ENCODE assay signal across 13 mouse cellular contexts in the genomic region with DNA sequence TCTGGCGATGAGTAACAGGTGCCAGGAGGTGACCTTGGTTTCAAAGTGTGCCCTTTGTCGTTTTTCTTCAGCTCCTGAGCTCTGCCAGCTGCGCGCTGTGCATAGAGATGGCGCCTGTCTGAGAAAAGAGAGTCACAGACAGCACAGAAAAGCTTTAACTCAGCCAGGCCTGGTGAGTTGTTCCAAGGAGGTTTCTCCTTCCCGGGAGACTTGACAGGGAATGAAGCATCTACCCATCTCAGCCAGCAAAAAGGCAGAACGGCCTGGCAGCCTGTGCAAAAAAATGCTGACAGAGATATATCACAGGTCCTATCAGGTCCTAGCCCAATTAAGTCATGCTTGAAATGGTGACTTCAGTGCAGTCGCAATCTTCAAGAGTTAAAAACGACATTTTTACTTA.
DNase-seq lines count a peak whose midpoint lies in the region; ATAC-seq and TF ChIP-seq lines count a peak whose summit lies in the region.
"Had no signal": no experiment of that assay in that cellular context is flagged by ENCODE, and none has a peak within 500 bp of the region (broad histone marks: within the 10 kb centered on the region; RNA-seq: fewer than 3 reads in every experiment).

No protein-coding gene starts in this region.

- WGBS in intestine, embryonic 14.5 days: 46% methylated on average over 9 of the region's 9 CpGs
- 55% methylated on average over 9 of the region's 9 CpGs for WGBS in intestine, embryonic 16.5 days
- 48% methylated on average over 9 of the region's 9 CpGs for WGBS in heart, postnatal 0 days

- H3K27ac ChIP-seq in intestine, embryonic 14.5 days (ENCODE audit: low read depth): 0 out of 2 replicates have a peak overlapping the region, but pooled peaks have one; percentile 64
- no peak overlapping the region for H3K27ac ChIP-seq in intestine, embryonic 16.5 days (ENCODE audit: low read length)
- H3K27ac ChIP-seq in heart, postnatal 0 days (ENCODE audit: low read depth): peak overlapping the region; percentile 93
- H3K27ac ChIP-seq: forebrain, embryonic 10.5 days; midbrain, embryonic 15.5 days had no signal

- no peaks in the 10 kb centered on the region for H3K9me3 ChIP-seq in intestine, embryonic 14.5 days (ENCODE audit: control insufficient read depth, low read length)
- H3K9me3 ChIP-seq in intestine, embryonic 16.5 days (ENCODE audit: control insufficient read depth, low read length): no peaks in the 10 kb centered on the region
- no peaks in the 10 kb centered on the region for H3K9me3 ChIP-seq in heart, postnatal 0 days (replicated peaks; ENCODE audit: control insufficient read depth, low read length)
- H3K9me3 ChIP-seq: forebrain, embryonic 10.5 days; midbrain, embryonic 15.5 days had no signal

- no peak overlapping the region for H3K4me3 ChIP-seq in intestine, embryonic 14.5 days (ENCODE audit: low read depth, low read length)
- no peak overlapping the region for H3K4me3 ChIP-seq in intestine, embryonic 16.5 days (ENCODE audit: low read length)
- no peak overlapping the region for H3K4me3 ChIP-seq in heart, postnatal 0 days (ENCODE audit: low read depth, low read length)
- H3K4me3 ChIP-seq: forebrain, embryonic 10.5 days; midbrain, embryonic 15.5 days had no signal

- peaks cover 9% of the 10 kb centered on the region for H3K4me1 ChIP-seq in intestine, embryonic 14.5 days (replicated peaks; ENCODE audit: control insufficient read depth, insufficient read depth, low read length)
- no peaks in the 10 kb centered on the region for H3K4me1 ChIP-seq in intestine, embryonic 16.5 days (ENCODE audit: control insufficient read depth, insufficient read depth, low read length)
- peaks cover 13% of the 10 kb centered on the region for H3K4me1 ChIP-seq in heart, postnatal 0 days (ENCODE audit: control insufficient read depth, insufficient read depth)
- H3K4me1 ChIP-seq: midbrain, embryonic 15.5 days had no signal

- H3K36me3 ChIP-seq in intestine, embryonic 14.5 days (ENCODE audit: control insufficient read depth, insufficient read depth, low read length): no peaks in the 10 kb centered on the region
- no peaks in the 10 kb centered on the region for H3K36me3 ChIP-seq in intestine, embryonic 16.5 days (ENCODE audit: control insufficient read depth, insufficient read depth, low read length)
- H3K36me3 ChIP-seq in heart, postnatal 0 days (replicated peaks; ENCODE audit: control insufficient read depth, insufficient read depth, low read length): no peaks in the 10 kb centered on the region
- H3K36me3 ChIP-seq: forebrain, embryonic 10.5 days; midbrain, embryonic 15.5 days had no signal

- TF ChIP-seq EP300 in heart, postnatal 0 days (IDR thresholded peaks at IDR 0.05; ENCODE audit: low read depth): no peak

- H3K9ac ChIP-seq in intestine, embryonic 14.5 days (ENCODE audit: low read length): no peak overlapping the region
- H3K9ac ChIP-seq in intestine, embryonic 16.5 days (ENCODE audit: low read depth, low read length): no peak overlapping the region
- no peak overlapping the region for H3K9ac ChIP-seq in heart, postnatal 0 days (replicated peaks; ENCODE audit: low read depth, low read length)
- H3K9ac ChIP-seq: lung, embryonic 14.5 days; midbrain, embryonic 15.5 days had no signal

- H3K27me3 ChIP-seq in intestine, embryonic 14.5 days (replicated peaks; ENCODE audit: control insufficient read depth, insufficient read depth, low read length): no peaks in the 10 kb centered on the region
- no peaks in the 10 kb centered on the region for H3K27me3 ChIP-seq in intestine, embryonic 16.5 days (replicated peaks; ENCODE audit: control insufficient read depth, insufficient read depth, low read length)
- no peaks in the 10 kb centered on the region for H3K27me3 ChIP-seq in heart, postnatal 0 days (ENCODE audit: control insufficient read depth, insufficient read depth, low read length)
- H3K27me3 ChIP-seq: midbrain, embryonic 15.5 days had no signal

- H3K4me2 ChIP-seq in intestine, embryonic 14.5 days (ENCODE audit: low read length): no peak overlapping the region; the same call in 1 of the 2 replicates
- H3K4me2 ChIP-seq in intestine, embryonic 16.5 days (ENCODE audit: low read depth, low read length): no peak overlapping the region
- no peak overlapping the region for H3K4me2 ChIP-seq in heart, postnatal 0 days (ENCODE audit: low read depth, low read length)
- H3K4me2 ChIP-seq: midbrain, embryonic 15.5 days had no signal

- TF ChIP-seq CTCF in heart, postnatal 0 days (IDR thresholded peaks at IDR 0.05; ENCODE audit: low read depth): no peak

- peak; percentile 87 for ATAC-seq in frontal cortex, adult (ENCODE audit: low TSS enrichment)
- ATAC-seq in intestine, embryonic 14.5 days (replicated peaks; ENCODE audit: low FRiP score, low TSS enrichment, low read depth): no peak
- ATAC-seq in intestine, embryonic 16.5 days: no peak
- ATAC-seq in heart, postnatal 0 days (ENCODE audit: insufficient read depth, low read depth): no peak
- ATAC-seq: midbrain, embryonic 15.5 days had no signal

- no peak for DNase-seq in frontal cortex, postnatal 10 days (ENCODE audit: low spot score in 2 of 2)
- DNase-seq in intestine, embryonic 14.5 days (ENCODE audit: low spot score): no peak
- DNase-seq in adrenal gland, postnatal 36 days: peak; percentile 5 to 7
- peak; percentile 25 for DNase-seq in heart, postnatal 0 days (ENCODE audit: low spot score)
- no peak for DNase-seq in neural tube, embryonic 10.5 days (ENCODE audit: extremely low spot score, low spot score)
- DNase-seq: cerebellum, adult 8-10 months; layer of hippocampus, adult 9-11 months; liver had no signal

Comparison
In these comparisons a context has a peak if more than half of its experiments do, and no peak if none do; other contexts are left out.
1. DNase-seq: peak in adrenal gland, postnatal 36 days (2 of 2) and heart, postnatal 0 days (single experiment); none in frontal cortex, postnatal 10 days (0 of 2), intestine, embryonic 14.5 days (single experiment) and neural tube, embryonic 10.5 days (single experiment).